Mouse (Mus musculus) CH12.LX (cell line): ENCODE data around the gene Sh2b2. TPM values are rescaled to one million over a fixed set of nuclear protein-coding genes. Genes with fewer than 3 reads are reported as not detected.

ENCODE experiments used
- DNase-seq: peaks from one replicate; pipeline ENCODE4 v3.0.0-alpha.2; 2013; ENCODE audit errors: extremely low read depth
- H3K27ac ChIP-seq: 2 replicates; pipeline ENCODE4 v1.5.1; 2012; ENCODE audit warnings: low read depth, mild to moderate bottlenecking, control low read depth, moderate library complexity; ENCODE audit not compliant: insufficient read depth
- H3K27me3 ChIP-seq: replicated peaks from 2 replicates; pipeline ENCODE3; 2012; ENCODE audit warnings: inconsistent platforms
- H3K36me3 ChIP-seq, 2 experiments: replicated peaks in 1 of 2; 2 replicates each; pipeline versions ENCODE3 to v1.6.1; 2012; ENCODE audit warnings: inconsistent platforms in 1 of 2, low read length in 1 of 2, mild to moderate bottlenecking in 1 of 2, mixed read lengths in 1 of 2, moderate library complexity in 1 of 2; ENCODE audit not compliant: control insufficient read depth in 1 of 2, insufficient read depth in 1 of 2
- H3K4me1 ChIP-seq, 2 experiments: 2 replicates each; pipeline ENCODE4 v1.6.1; 2012; ENCODE audit warnings: inconsistent platforms in 1 of 2, moderate library complexity in 1 of 2; ENCODE audit not compliant: insufficient read depth in 2 of 2, control insufficient read depth in 1 of 2
- H3K4me2 ChIP-seq: 2 replicates; pipeline ENCODE4 v1.6.1; 2012; ENCODE audit warnings: low read depth, mild to moderate bottlenecking, control low read depth; ENCODE audit not compliant: poor library complexity, insufficient read depth, severe bottlenecking
- H3K4me3 ChIP-seq, 3 experiments: fragments of 150-350 bp in 1 of 3; sonication (generic) in 1 of 3; replicated peaks in 1 of 3; 2 replicates each; pipeline versions ENCODE3 to v1.5.1; 2011 to 2012; ENCODE audit warnings: low read depth in 2 of 3, low read length in 2 of 3, mild to moderate bottlenecking in 2 of 3, moderate library complexity in 2 of 3, control low read depth in 1 of 3, improper control_type of control experiment in 1 of 3, inconsistent platforms in 1 of 3, mixed read lengths in 1 of 3; ENCODE audit not compliant: poor library complexity in 1 of 3
- H3K79me2 ChIP-seq: replicated peaks from 2 replicates; pipeline ENCODE4 v1.6.1; 2012; ENCODE audit warnings: mild to moderate bottlenecking, moderate library complexity; ENCODE audit not compliant: control insufficient read depth, poor library complexity, insufficient read depth, severe bottlenecking; ENCODE audit errors: extremely low read depth
- H3K9ac ChIP-seq: 2 replicates; pipeline ENCODE4 v1.6.1; 2012; ENCODE audit warnings: low read depth, mild to moderate bottlenecking, control low read depth, moderate library complexity; ENCODE audit not compliant: insufficient read depth
- H3K9me3 ChIP-seq: replicated peaks from 2 replicates; pipeline ENCODE3; 2012; ENCODE audit warnings: low read length, inconsistent platforms, mixed read lengths
- BHLHE40 ChIP-seq: IDR thresholded peaks from 2 replicates; pipeline ENCODE4 v1.6.1; 2011; ENCODE audit warnings: mild to moderate bottlenecking, low read depth, low read length, improper control_type of control experiment
- CHD1 ChIP-seq: IDR thresholded peaks from 2 replicates; pipeline ENCODE4 v1.6.1; 2012; ENCODE audit warnings: low read depth, low read length, improper control_type of control experiment, inconsistent platforms
- CHD2 ChIP-seq: IDR thresholded peaks from 2 replicates; pipeline ENCODE4 v1.6.1; 2011; ENCODE audit warnings: low read length, improper control_type of control experiment
- E2F4 ChIP-seq: IDR thresholded peaks from 2 replicates; pipeline ENCODE4 v1.6.1; 2011; ENCODE audit warnings: low read depth, low read length, improper control_type of control experiment; ENCODE audit not compliant: insufficient replicate concordance
- ETS1 ChIP-seq: conservative IDR thresholded peaks from 2 replicates; pipeline ENCODE4 v1.6.1; 2012; ENCODE audit warnings: low read depth, mild to moderate bottlenecking, inconsistent platforms, low read length, improper control_type of control experiment, moderate library complexity
- GABPA ChIP-seq: IDR thresholded peaks from 2 replicates; pipeline ENCODE4 v1.6.1; 2012; ENCODE audit warnings: low read depth, low read length, improper control_type of control experiment, inconsistent platforms; ENCODE audit not compliant: insufficient replicate concordance
- IRF4 ChIP-seq: IDR thresholded peaks from 2 replicates; pipeline ENCODE4 v1.6.1; 2014; ENCODE audit warnings: low read depth, mild to moderate bottlenecking, inconsistent platforms, low read length, improper control_type of control experiment
- KAT2A ChIP-seq: IDR thresholded peaks from 2 replicates; pipeline ENCODE4 v1.6.1; 2012; ENCODE audit warnings: low read length, improper control_type of control experiment, inconsistent platforms; ENCODE audit not compliant: insufficient replicate concordance
- MAFK ChIP-seq: IDR thresholded peaks from 2 replicates; pipeline ENCODE4 v1.6.1; 2011; ENCODE audit warnings: low read length, improper control_type of control experiment; ENCODE audit not compliant: insufficient replicate concordance
- MXI1 ChIP-seq: IDR thresholded peaks from 2 replicates; pipeline ENCODE4 v1.6.1; 2011; ENCODE audit warnings: mild to moderate bottlenecking, low read depth, low read length, improper control_type of control experiment
- NELFE ChIP-seq: IDR thresholded peaks from 2 replicates; pipeline ENCODE4 v1.6.1; 2011; ENCODE audit warnings: low read depth, low read length, improper control_type of control experiment
- PAX5 ChIP-seq: IDR thresholded peaks from 2 replicates; pipeline ENCODE4 v1.6.1; 2012; ENCODE audit warnings: low read length, inconsistent platforms, mixed read lengths
- POLR2A ChIP-seq: IDR thresholded peaks from 2 replicates; pipeline ENCODE4 v1.6.1; 2011; ENCODE audit warnings: low read depth, mild to moderate bottlenecking, improper control_type of control experiment, low read length
- RCOR1 ChIP-seq: conservative IDR thresholded peaks from 2 replicates; pipeline ENCODE4 v1.6.1; 2012; ENCODE audit warnings: low read depth, mild to moderate bottlenecking, inconsistent platforms, low read length, improper control_type of control experiment
- SIN3A ChIP-seq: IDR thresholded peaks from 2 replicates; pipeline ENCODE4 v1.6.1; 2012; ENCODE audit warnings: low read length, improper control_type of control experiment, inconsistent platforms
- SMC3 ChIP-seq: IDR thresholded peaks from 2 replicates; pipeline ENCODE4 v1.6.1; 2011; ENCODE audit warnings: low read depth, low read length, improper control_type of control experiment
- TBP ChIP-seq: conservative IDR thresholded peaks from 2 replicates; pipeline ENCODE4 v1.6.1; 2011; ENCODE audit warnings: low read depth, low read length, improper control_type of control experiment
- USF2 ChIP-seq: conservative IDR thresholded peaks from 2 replicates; pipeline ENCODE4 v1.6.1; 2011; ENCODE audit warnings: low read depth, low read length, improper control_type of control experiment
- ZC3H11A ChIP-seq: IDR thresholded peaks from 2 replicates; pipeline ENCODE4 v1.6.1; 2012; ENCODE audit warnings: low read depth, mild to moderate bottlenecking, inconsistent platforms, low read length, improper control_type of control experiment
- ZKSCAN1 ChIP-seq: IDR thresholded peaks from 2 replicates; pipeline ENCODE4 v1.6.1; 2012; ENCODE audit warnings: low read depth, inconsistent platforms, low read length, improper control_type of control experiment, borderline replicate concordance
- ZMIZ1 ChIP-seq: IDR thresholded peaks from 2 replicates; pipeline ENCODE4 v1.6.1; 2012; ENCODE audit warnings: low read depth, mild to moderate bottlenecking, inconsistent platforms, low read length, improper control_type of control experiment
- ZNF384 ChIP-seq: IDR thresholded peaks from 2 replicates; pipeline ENCODE4 v1.6.1; 2012; ENCODE audit warnings: low read depth, low read length, improper control_type of control experiment, inconsistent platforms
- dilution Hi-C: fragments of 300-500 bp; cut with MboI; formaldehyde crosslinking; loops from 2 replicates; pipeline ENCODE4 v1.14.3; 2020; ENCODE audit warnings: low sequenced_read_pairs; ENCODE audit not compliant: extremely low pct_unique_long_range_greater_than_20kb, extremely low pct_ligation_motif_present
- in situ Hi-C: fragments of 300-500 bp; cut with MboI; formaldehyde crosslinking; loops from 3 replicates; pipeline ENCODE4 v1.14.3; 2019; ENCODE audit warnings: low sequenced_read_pairs, low pct_ligation_motif_present, low pct_unique_long_range_greater_than_20kb, mixed read lengths
- polyA plus RNA-seq: library from polyadenylated mRNA; unstranded; fragments of >175 nt; gene quantifications from 2 replicates; pipeline ENCODE4 v1.2.1, GENCODE M21; 2012; ENCODE audit warnings: low read depth; ENCODE audit not compliant: insufficient read length
- total RNA-seq, 2 experiments: library from RNA; depleted of rRNA; stranded (reverse); fragments of 300-350 nt in 1 of 2; fragments of >200 nt in 1 of 2; gene quantifications; 2 replicates each; pipeline ENCODE4 v1.2.3; 2012 to 2014

Gene Sh2b2
- total and polyA plus RNA-seq, 3 experiments: 8.5 to 27.8 (median 17.9) TPM

DNA sequence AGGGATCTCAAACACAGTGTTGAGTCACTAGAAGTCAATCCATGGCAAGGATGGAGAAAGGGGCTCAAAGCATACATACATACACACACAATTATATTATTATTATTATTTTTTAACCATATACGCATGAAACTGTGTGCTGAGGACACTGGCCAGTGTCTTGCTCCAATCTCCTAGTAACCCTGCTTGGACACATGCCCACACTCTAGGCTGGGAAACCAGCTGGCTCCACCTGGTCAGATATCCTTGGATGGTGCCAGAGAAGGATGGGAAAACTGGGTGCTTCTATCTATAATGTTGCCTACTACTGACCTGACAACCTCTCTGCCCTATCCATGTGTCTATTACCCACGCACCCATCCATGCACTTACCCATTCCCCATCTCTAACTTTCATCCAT lies 45.2 kb upstream of the Sh2b2 start:
- H3K4me1 ChIP-seq: no peaks in the 10 kb centered on the region
- peaks cover 21 to 70% of the 10 kb centered on the region in 2 experiments for H3K36me3 ChIP-seq
- H3K9ac ChIP-seq: no peak overlapping the region
- no peak overlapping the region for H3K4me2 ChIP-seq
- H3K27ac ChIP-seq: no peak overlapping the region
- H3K79me2 ChIP-seq: no peaks in the 10 kb centered on the region
- no peak for DNase-seq
- H3K27me3 ChIP-seq: no peaks in the 10 kb centered on the region
- no peaks in the 10 kb centered on the region for H3K9me3 ChIP-seq
- no peak overlapping the region for H3K4me3 ChIP-seq
- in situ Hi-C loops (no loop called here), dilution Hi-C loops (no loop called here)
- TF ChIP-seq CHD1: no peak
- TF ChIP-seq CHD2: no peak

GRCm38 (mm10) chr5:136289776-136290175 lies 43.4 kb upstream of the Sh2b2 start:
- no peak overlapping the region for H3K4me2 ChIP-seq
- no peak for DNase-seq
- no peaks in the 10 kb centered on the region for H3K27me3 ChIP-seq
- in situ Hi-C loops: no loop called here
- H3K9ac ChIP-seq: no peak overlapping the region
- H3K9me3 ChIP-seq: no peaks in the 10 kb centered on the region
- H3K36me3 ChIP-seq: peaks cover 26 to 75% of the 10 kb centered on the region in 2 experiments
- H3K4me1 ChIP-seq: no peaks in the 10 kb centered on the region
- TF ChIP-seq MXI1: no peak
- no peak for TF ChIP-seq MAFK
- no peak for TF ChIP-seq KAT2A
- no peak for TF ChIP-seq GABPA
- no peak for TF ChIP-seq ZMIZ1
- no peak for TF ChIP-seq ZNF384
- TF ChIP-seq PAX5: no peak
- TF ChIP-seq E2F4: no peak
- TF ChIP-seq RCOR1: no peak
- TF ChIP-seq, all 38 proteins: peak for 0
- Histone ChIP-seq H3K79me2 (no peaks in the 10 kb centered on the region), H3K27ac (no peak overlapping the region), H3K4me3 (no peak overlapping the region)
- dilution Hi-C loops: no loop called here

GRCm38 (mm10) chr5:136288351-136289081 lies 42.2 kb upstream of the Sh2b2 start:
- Histone ChIP-seq H3K36me3 (peaks cover 25 to 81% of the 10 kb centered on the region in 2 experiments), H3K9me3 (no peaks in the 10 kb centered on the region), H3K79me2 (no peaks in the 10 kb centered on the region), H3K27ac (no peak overlapping the region), H3K4me1 (no peaks in the 10 kb centered on the region), H3K27me3 (no peaks in the 10 kb centered on the region), H3K4me3 (no peak overlapping the region), H3K4me2 (no peak overlapping the region), H3K9ac (no peak overlapping the region)
- TF ChIP-seq POLR2A (no peak), MXI1 (no peak), BHLHE40 (no peak), ZNF384 (no peak), NELFE (no peak), ZKSCAN1 (no peak), ETS1 (no peak), TBP (no peak), IRF4 (no peak), ZC3H11A (no peak), SIN3A (no peak), USF2 (no peak), E2F4 (no peak), GABPA (no peak), SMC3 (no peak)
- DNase-seq: no peak
- in situ Hi-C loops (no loop called here), dilution Hi-C loops (no loop called here)
